Mouse (Mus musculus) neural tube, embryonic 14.5 days (tissue): ENCODE results near the gene Cabin1. TPM values are rescaled to one million over a fixed set of nuclear protein-coding genes. Genes with fewer than 3 reads are reported as not detected.

Experiments
- ATAC-seq: fragments of 200-750 bp; cut with Nextera tagmentation; 2 replicates; pipeline ENCODE4 v1.8.0; 2017; ENCODE audit warnings: low read depth, mild to moderate bottlenecking, moderate TSS enrichment, moderate library complexity
- H3K27ac ChIP-seq: fragments of 300-500 bp; sonication (generic); 2 replicates; pipeline ENCODE4 v1.5.1; 2014; ENCODE audit warnings: low read depth, mild to moderate bottlenecking, control low read depth, low read length, moderate library complexity, mixed read lengths
- H3K27me3 ChIP-seq: fragments of 300-500 bp; sonication (generic); 2 replicates; pipeline ENCODE4 v1.6.1; 2014; ENCODE audit warnings: low read length; ENCODE audit not compliant: control insufficient read depth, insufficient read depth
- H3K36me3 ChIP-seq: fragments of 300-500 bp; sonication (generic); 2 replicates; pipeline ENCODE4 v1.6.1; 2014; ENCODE audit warnings: low read length, mixed read lengths; ENCODE audit not compliant: control insufficient read depth, insufficient read depth
- H3K4me1 ChIP-seq: fragments of 300-500 bp; sonication (generic); 2 replicates; pipeline ENCODE4 v1.6.1; 2014; ENCODE audit warnings: low read length; ENCODE audit not compliant: control insufficient read depth, insufficient read depth
- H3K4me2 ChIP-seq: fragments of 300-500 bp; sonication (generic); 2 replicates; pipeline ENCODE4 v1.6.1; 2014; ENCODE audit warnings: mild to moderate bottlenecking, low read depth, low read length, control low read depth
- H3K4me3 ChIP-seq: fragments of 300-500 bp; sonication (generic); 2 replicates; pipeline ENCODE4 v1.5.1; 2014; ENCODE audit warnings: low read depth, low read length, control low read depth, mixed read lengths
- H3K9ac ChIP-seq: fragments of 300-500 bp; sonication (generic); replicated peaks from 2 replicates; pipeline ENCODE4 v1.6.1; 2014; ENCODE audit warnings: low read depth, mild to moderate bottlenecking, control low read depth, low read length, mixed read lengths
- H3K9me3 ChIP-seq: fragments of 300-500 bp; sonication (generic); 2 replicates; pipeline ENCODE4 v1.6.1; 2016; ENCODE audit warnings: low read length; ENCODE audit not compliant: control insufficient read depth
- WGBS: fragments of 180-500 bp; shearing (Covaris S2); extraction: QIAGEN DNeasy Blood & Tissue Kit; methylation state at CpG from one replicate; pipeline ENCODE4 v1.1.7; 2014; 5-methylcytosine and 5-hydroxymethylcytosine counted together
- polyA plus RNA-seq: library from polyadenylated mRNA; unstranded; fragments of >200 nt; fragmentation: Nextera tagmentation; extraction: Ambion mirVana; gene quantifications from 2 replicates; pipeline ENCODE4 v1.2.1, GENCODE M21; 2014

The Cabin1 gene
- polyA plus RNA-seq, 1 experiment from 2014 or later = 39.9 TPM

- Histone ChIP-seq H3K9ac (no peak overlapping the region), H3K27ac (no peak overlapping the region), H3K4me2 (no peak overlapping the region), H3K4me3 (no peak overlapping the region), H3K4me1 (no peaks in the 10 kb centered on the region), H3K9me3 (no peaks in the 10 kb centered on the region), H3K36me3 (peaks cover 48% of the 10 kb centered on the region), H3K27me3 (no peaks in the 10 kb centered on the region)
- ATAC-seq = no peak
- WGBS = 97% methylated on average over 16 of the region's 16 CpGs
Observed at GRCm38 (mm10) chr10:75651381-75652068, 112.6 kb downstream of the Cabin1 start.

DNA sequence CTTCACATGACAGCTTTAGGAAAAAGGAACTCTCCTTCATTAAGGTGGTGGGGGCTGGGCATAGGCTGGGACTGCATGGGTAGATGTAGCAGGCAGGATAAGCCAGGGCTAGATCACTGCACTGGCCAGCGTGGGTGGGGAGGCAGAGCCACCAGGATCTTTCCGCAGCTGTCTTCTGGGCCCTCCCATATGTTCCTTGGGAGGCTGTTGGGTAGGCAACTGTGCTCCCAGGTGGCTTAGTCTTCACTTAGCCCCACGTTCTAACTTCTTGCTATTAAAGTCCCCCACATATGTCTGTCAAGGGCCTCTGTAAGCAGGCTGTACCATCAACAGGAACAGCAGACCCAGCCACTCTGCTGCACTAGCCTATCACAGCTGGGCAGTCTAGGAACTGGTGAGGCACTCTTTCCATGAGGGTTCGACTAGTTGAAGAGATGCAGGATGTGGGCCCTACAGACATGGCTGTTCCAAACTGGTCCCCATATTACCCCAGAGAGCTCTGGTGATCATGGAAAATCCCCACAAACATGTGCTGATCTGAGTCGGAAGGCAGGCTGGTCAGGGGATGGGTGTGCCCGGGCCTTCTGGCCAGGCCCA lies 113.7 kb downstream of the Cabin1 start:
- no peak overlapping the region for H3K4me3 ChIP-seq
- H3K9me3 ChIP-seq = no peaks in the 10 kb centered on the region
- no peak overlapping the region for H3K4me2 ChIP-seq
- no peak overlapping the region for H3K27ac ChIP-seq
- WGBS = 93% methylated on average over 6 of the region's 6 CpGs
- no peaks in the 10 kb centered on the region for H3K27me3 ChIP-seq
- H3K9ac ChIP-seq = no peak overlapping the region
- H3K36me3 ChIP-seq = peaks cover 54% of the 10 kb centered on the region
- no peak for ATAC-seq
- no peaks in the 10 kb centered on the region for H3K4me1 ChIP-seq

DNA sequence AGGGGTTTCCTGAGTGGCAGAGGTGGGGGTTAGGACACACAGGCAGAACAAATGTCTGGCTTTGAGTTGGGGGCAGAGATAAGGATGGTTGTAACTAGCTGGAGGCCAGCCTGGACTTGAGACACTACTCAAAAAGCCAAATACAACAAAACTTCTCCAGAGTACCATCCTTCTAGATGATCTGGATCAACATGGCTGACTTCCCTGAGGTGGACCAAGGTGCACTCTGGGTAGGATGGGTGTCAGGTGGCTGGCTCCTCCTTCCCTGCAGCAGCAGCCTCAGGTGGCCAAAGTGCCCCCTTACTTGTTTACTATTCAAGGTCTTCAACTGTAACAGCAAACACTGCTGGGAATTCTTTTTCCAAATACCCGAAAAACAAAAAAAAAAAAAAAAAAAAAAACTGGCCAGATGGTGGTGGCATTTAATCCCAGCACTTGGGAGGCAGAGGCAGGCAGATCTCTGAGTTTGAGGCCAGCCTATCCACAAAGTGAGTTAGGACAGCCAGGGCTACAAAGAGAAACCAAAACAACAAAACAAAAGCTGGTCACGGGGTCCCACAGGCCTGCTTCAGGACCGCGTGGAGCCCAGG lies 114.6 kb downstream of the Cabin1 start:
- Histone ChIP-seq H3K4me1 (no peaks in the 10 kb centered on the region), H3K36me3 (peaks cover 45% of the 10 kb centered on the region), H3K9me3 (no peaks in the 10 kb centered on the region), H3K27me3 (no peaks in the 10 kb centered on the region), H3K4me3 (no peak overlapping the region), H3K4me2 (no peak overlapping the region), H3K9ac (no peak overlapping the region), H3K27ac (no peak overlapping the region)
- 94% methylated on average over 4 of the region's 4 CpGs for WGBS
- ATAC-seq = no peak

GRCm38 (mm10) chr10:75649001-75649400 lies 115.1 kb downstream of the Cabin1 start:
- no peaks in the 10 kb centered on the region for H3K9me3 ChIP-seq
- peaks cover 43% of the 10 kb centered on the region for H3K36me3 ChIP-seq
- peaks cover 2% of the 10 kb centered on the region; the same call in 1 of the 2 replicates for H3K4me1 ChIP-seq
- H3K4me3 ChIP-seq = no peak overlapping the region
- H3K27ac ChIP-seq = no peak overlapping the region
- H3K9ac ChIP-seq = no peak overlapping the region
- 88% methylated on average over 7 of the region's 7 CpGs for WGBS
- H3K4me2 ChIP-seq = no peak overlapping the region
- H3K27me3 ChIP-seq = no peaks in the 10 kb centered on the region
- no peak for ATAC-seq

- H3K27ac ChIP-seq = no peak overlapping the region
- ATAC-seq = no peak
- no peak overlapping the region for H3K9ac ChIP-seq
- no peaks in the 10 kb centered on the region for H3K27me3 ChIP-seq
- H3K9me3 ChIP-seq = no peaks in the 10 kb centered on the region
- WGBS = 88% methylated on average over 6 of the region's 6 CpGs
- H3K4me3 ChIP-seq = no peak overlapping the region
- H3K4me2 ChIP-seq = no peak overlapping the region
- peaks cover 11% of the 10 kb centered on the region for H3K4me1 ChIP-seq
- peaks cover 42% of the 10 kb centered on the region for H3K36me3 ChIP-seq
Observed at GRCm38 (mm10) chr10:75648091-75648490, 116.0 kb downstream of the Cabin1 start.

DNA sequence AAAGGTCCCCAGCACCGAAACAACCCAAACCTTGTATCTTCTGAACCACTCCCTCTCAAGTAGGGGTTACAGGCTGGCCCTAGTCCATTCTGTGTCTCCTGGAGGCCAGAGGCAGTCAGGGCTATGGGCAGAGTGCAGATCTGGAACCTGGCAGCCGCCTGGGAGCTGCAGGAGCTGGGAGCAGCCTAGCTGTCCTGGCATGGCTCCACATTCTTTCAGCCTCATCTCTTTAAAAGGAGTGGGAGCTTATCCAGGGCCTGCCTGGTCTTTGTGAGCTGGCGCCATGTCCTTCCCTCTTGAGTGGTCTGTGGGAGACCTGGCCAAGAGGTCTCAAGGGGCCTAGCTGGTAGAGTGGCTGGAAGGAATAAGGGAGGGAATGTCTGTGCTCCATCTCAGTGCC lies 116.8 kb downstream of the Cabin1 start:
- H3K27ac ChIP-seq = no peak overlapping the region
- H3K9me3 ChIP-seq = no peaks in the 10 kb centered on the region
- H3K4me1 ChIP-seq = peaks cover 13% of the 10 kb centered on the region
- H3K36me3 ChIP-seq = peaks cover 35% of the 10 kb centered on the region
- peak; percentile 21; the same call in 1 of the 2 replicates for ATAC-seq
- no peaks in the 10 kb centered on the region for H3K27me3 ChIP-seq
- H3K4me3 ChIP-seq = no peak overlapping the region
- WGBS = 95% methylated on average over 3 of the region's 3 CpGs
- no peak overlapping the region for H3K4me2 ChIP-seq
- no peak overlapping the region for H3K9ac ChIP-seq

DNA sequence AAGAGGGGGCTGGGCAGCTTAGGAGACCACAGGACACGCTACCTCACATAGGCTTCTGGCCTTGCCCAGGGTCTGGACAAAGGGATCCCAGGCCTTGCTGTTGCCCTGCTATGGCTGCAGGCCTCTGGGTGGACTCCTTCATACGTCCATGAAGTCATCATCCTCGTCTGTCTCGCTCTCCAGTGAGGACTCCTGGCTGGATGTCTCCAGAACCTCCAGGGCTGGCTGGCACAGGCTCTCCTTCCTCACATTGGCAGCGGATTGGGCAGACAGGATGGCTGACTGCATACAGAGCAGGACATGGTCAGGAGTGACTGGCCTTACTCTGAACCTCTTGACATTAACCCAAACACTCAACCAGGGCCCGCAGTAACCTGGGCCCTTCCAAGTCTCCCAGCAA lies 117.7 kb downstream of the Cabin1 start:
- Histone ChIP-seq H3K9me3 (no peaks in the 10 kb centered on the region), H3K36me3 (peaks cover 26% of the 10 kb centered on the region), H3K4me3 (no peak overlapping the region), H3K27ac (no peak overlapping the region), H3K4me1 (peaks cover 13% of the 10 kb centered on the region), H3K9ac (no peak overlapping the region), H3K27me3 (no peaks in the 10 kb centered on the region), H3K4me2 (no peak overlapping the region)
- WGBS = 98% methylated on average over 6 of the region's 6 CpGs
- no peak for ATAC-seq

DNA sequence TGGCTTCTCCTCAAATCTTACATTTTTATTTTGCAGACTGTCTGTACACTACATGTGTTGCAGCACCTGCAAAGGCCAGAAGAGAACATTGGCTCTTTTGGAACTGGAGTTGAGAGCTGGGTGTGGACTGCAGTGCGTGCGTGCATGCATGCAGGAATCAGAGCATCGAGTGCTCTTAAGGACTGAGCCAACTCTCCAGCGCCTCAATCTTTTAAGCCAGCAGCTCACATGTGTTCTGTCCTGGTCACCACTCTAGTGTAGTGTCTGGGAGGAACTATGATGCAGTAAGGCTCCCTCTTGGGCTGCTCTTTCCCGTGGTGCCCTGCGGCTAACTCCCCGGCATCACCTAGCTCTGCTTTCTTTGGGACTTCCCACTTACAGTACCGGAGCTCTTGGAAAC lies 118.5 kb downstream of the Cabin1 start:
- H3K4me2 ChIP-seq = no peak overlapping the region
- WGBS = 93% methylated on average over 8 of the region's 8 CpGs
- no peak for ATAC-seq
- H3K36me3 ChIP-seq = peaks cover 18% of the 10 kb centered on the region
- no peak overlapping the region for H3K27ac ChIP-seq
- no peaks in the 10 kb centered on the region for H3K27me3 ChIP-seq
- no peak overlapping the region for H3K4me3 ChIP-seq
- H3K4me1 ChIP-seq = peaks cover 13% of the 10 kb centered on the region
- H3K9me3 ChIP-seq = no peaks in the 10 kb centered on the region
- H3K9ac ChIP-seq = no peak overlapping the region

DNA sequence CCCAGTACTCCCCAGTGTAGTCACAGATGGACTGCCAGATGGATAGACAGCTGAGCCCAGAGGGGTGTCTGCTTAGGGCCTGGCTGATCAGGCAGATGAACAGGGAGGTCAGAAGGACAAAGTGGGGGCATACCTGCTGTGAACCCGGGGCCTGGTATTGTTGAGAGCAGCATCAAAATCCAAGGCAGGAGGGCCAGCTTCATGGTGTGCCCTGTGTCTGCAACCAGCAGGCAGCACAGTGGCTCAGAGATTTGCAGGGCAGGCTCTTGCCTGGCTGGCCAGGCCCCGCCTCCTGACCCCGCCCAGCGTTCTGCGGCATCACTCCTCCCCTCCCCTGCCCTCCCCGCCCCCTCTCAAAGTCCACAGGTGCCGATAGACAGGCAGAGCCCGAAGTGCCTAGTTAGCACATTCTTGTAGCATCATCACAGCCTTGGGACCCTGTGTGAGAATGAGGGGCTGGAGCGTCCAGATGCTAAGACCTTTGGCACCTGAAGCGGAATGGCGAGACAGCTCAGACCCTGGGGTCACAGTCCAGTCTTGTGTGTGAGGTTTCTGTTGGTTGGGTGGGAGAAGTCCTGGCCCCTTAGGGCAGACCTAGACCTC lies 120.3 kb downstream of the Cabin1 start, which contains the start of gene Susd2:
Gene Susd2 (minus strand): TSS at position 268 of the 603 bp plus-strand sequence.
- Histone ChIP-seq H3K27ac (no peak within 1 kb of the TSS), H3K27me3 (no peaks in the 10 kb centered on the region), H3K4me2 (no peak within 1 kb of the TSS), H3K4me1 (peaks cover 13% of the 10 kb centered on the region), H3K4me3 (no peak within 1 kb of the TSS), H3K9me3 (no peaks in the 10 kb centered on the region), H3K9ac (peak within 1 kb of the TSS; percentile 25; the same call in 1 of the 2 replicates), H3K36me3 (peaks cover 17% of the 10 kb centered on the region)
- ATAC-seq = peak; percentile 59
- 6% methylated on average over 11 of the region's 11 CpGs for whole genome bisulfite sequencing
